7 mouse cellular contexts compared by ENCODE assay signal in genomic region chr11:62496151-62496715, GRCm38 (mm10). TPM values are rescaled to one million over a fixed set of nuclear protein-coding genes. Genes with fewer than 3 reads are reported as not detected.
A peak's percentile ranks its signal among the peaks of the same experiment; 100 is the strongest.
DNase-seq lines count a peak whose midpoint lies in the region; ATAC-seq and TF ChIP-seq lines count a peak whose summit lies in the region.

No protein-coding gene starts in this region.

- H3K27me3 ChIP-seq in intestine, postnatal 0 days (replicated peaks; ENCODE audit: control insufficient read depth, insufficient read depth, low read length): no peaks in the 10 kb centered on the region

- no peak overlapping the region for H3K4me2 ChIP-seq in intestine, postnatal 0 days (replicated peaks; ENCODE audit: low read depth)

- H3K4me1 ChIP-seq in intestine, postnatal 0 days (replicated peaks; ENCODE audit: control insufficient read depth, insufficient read depth, low read length): peaks cover 14% of the 10 kb centered on the region

- intact Hi-C loops in left cerebral cortex, postnatal 36 days (cut with DNase I): no loop called here

- DNase-seq in kidney, postnatal 4 days: peak; percentile 28 to 32
- DNase-seq in kidney, postnatal 10 days: no peak
- DNase-seq in MEL-GATA-1-ER (ENCODE audit: extremely low read depth, low read depth): peak; percentile 33
- peak; percentile 20 to 23 for DNase-seq in cerebellum, postnatal 36 days
- DNase-seq in retina, embryonic 14.5 days (ENCODE audit: low spot score): peak; percentile 81
- DNase-seq in left cerebral cortex, postnatal 36 days (ENCODE audit: low spot score in 2 of 2): no peak

- no peaks in the 10 kb centered on the region for H3K9me3 ChIP-seq in intestine, postnatal 0 days (ENCODE audit: control insufficient read depth)

- ATAC-seq in intestine, postnatal 0 days: no peak

- H3K9ac ChIP-seq in intestine, postnatal 0 days (ENCODE audit: low read depth, low read length): no peak overlapping the region

- H3K4me3 ChIP-seq in intestine, postnatal 0 days (ENCODE audit: low read depth, low read length): no peak overlapping the region

- H3K27ac ChIP-seq in intestine, postnatal 0 days (ENCODE audit: low read depth, low read length): peak overlapping the region; percentile 86; the same call in 1 of the 2 replicates

- no peaks in the 10 kb centered on the region for H3K36me3 ChIP-seq in intestine, postnatal 0 days (ENCODE audit: control insufficient read depth, insufficient read depth)

- WGBS in intestine, postnatal 0 days: 60% methylated on average over 5 of the region's 5 CpGs

- peak; percentile 77 for TF ChIP-seq CTCF in intestine, postnatal 0 days (IDR thresholded peaks at IDR 0.05; ENCODE audit: low read depth)

RNA-seq across cellular contexts. Expression of gene Ncor1, which starts 37.9 kb away (rescaled TPM):
- 114 and 140 TPM in 2 replicates for polyA plus RNA-seq in intestine, postnatal 0 days (2015; fragmentation: Nextera tagmentation; extraction: Ambion mirVana)
- total RNA-seq in left cerebral cortex, postnatal 36 days (2021): 100 to 1,000 TPM; 237 to 292 TPM

RNA-seq across cellular contexts. Expression of gene Pigl, which starts 38.0 kb away (rescaled TPM):
- polyA plus RNA-seq in intestine, postnatal 0 days (2015; fragmentation: Nextera tagmentation; extraction: Ambion mirVana): 8.3 and 8.9 TPM in 2 replicates
- 1 to 10 TPM; 5.5 to 6.4 TPM for total RNA-seq in left cerebral cortex, postnatal 36 days (2021)

RNA-seq across cellular contexts. Expression of gene Cenpv, which starts 42.8 kb away (rescaled TPM):
- 54.9 and 55.2 TPM in 2 replicates for polyA plus RNA-seq in intestine, postnatal 0 days (2015; fragmentation: Nextera tagmentation; extraction: Ambion mirVana)
- 10 to 100 TPM; 38.7 to 47.9 TPM for total RNA-seq in left cerebral cortex, postnatal 36 days (2021)

RNA-seq across cellular contexts. Expression of gene Ubb, which starts 54.7 kb away (rescaled TPM):
- polyA plus RNA-seq in intestine, postnatal 0 days (2015; fragmentation: Nextera tagmentation; extraction: Ambion mirVana): 2,405 and 2,440 TPM in 2 replicates
- 1,000 to 10,000 TPM; 1,698 to 1,876 TPM for total RNA-seq in left cerebral cortex, postnatal 36 days (2021)

Comparison
In these comparisons a context has a peak if more than half of its experiments do, and no peak if none do; other contexts are left out.
1. DNase-seq: peak in kidney, postnatal 4 days (2 of 2), MEL-GATA-1-ER (single experiment), cerebellum, postnatal 36 days (2 of 2) and retina, embryonic 14.5 days (single experiment); none in kidney, postnatal 10 days (single experiment) and left cerebral cortex, postnatal 36 days (0 of 2).